Comparison of ENCODE assay signal across 21 mouse cellular contexts in genomic region chr7:28165406-28165805, GRCm38 (mm10). TPM values are rescaled to one million over a fixed set of nuclear protein-coding genes. Genes with fewer than 3 reads are reported as not detected.
A peak's percentile ranks its signal among the peaks of the same experiment; 100 is the strongest.
DNase-seq lines count a peak whose midpoint lies in the region; ATAC-seq and TF ChIP-seq lines count a peak whose summit lies in the region.
"Had no signal": no experiment of that assay in that cellular context is flagged by ENCODE, and none has a peak within 500 bp of the region (broad histone marks: within the 10 kb centered on the region; RNA-seq: fewer than 3 reads in every experiment).

No protein-coding gene starts in this region.

- no peak overlapping the region for H3K9ac ChIP-seq in liver, postnatal 0 days (replicated peaks)
- no peak overlapping the region for H3K9ac ChIP-seq in liver, embryonic 12.5 days
- H3K9ac ChIP-seq: embryonic facial prominence, embryonic 13.5 days; liver, embryonic 15.5 days; midbrain, embryonic 13.5 days had no signal

- DNase-seq in CD4-positive, CD25-positive, alpha-beta regulatory T cell, adult 2 months (ENCODE audit: low read depth, low spot score), result peak; percentile 48
- no peak for DNase-seq in liver, postnatal 0 days
- DNase-seq in induced T-regulatory cell, adult 2 months (ENCODE audit: low read depth), result peak; percentile 47
- DNase-seq in kidney, postnatal 25 days, result no peak
- no peak for DNase-seq in adrenal gland, postnatal 14 days
- DNase-seq: cerebellum, adult 18-20 months; kidney, postnatal 14 days; left cerebral cortex, postnatal 4 days; right cerebral cortex, adult 18-20 months; spleen, adult 18-20 months had no signal

- H3K4me2 ChIP-seq in liver, postnatal 0 days (ENCODE audit: low read depth, low read length), result no peak overlapping the region
- no peak overlapping the region for H3K4me2 ChIP-seq in liver, embryonic 12.5 days
- H3K4me2 ChIP-seq: embryonic facial prominence, embryonic 13.5 days; liver, embryonic 15.5 days; midbrain, embryonic 13.5 days had no signal

- peaks cover 6% of the 10 kb centered on the region for H3K4me1 ChIP-seq in liver, postnatal 0 days (ENCODE audit: insufficient read depth)
- H3K4me1 ChIP-seq in liver, embryonic 12.5 days, result peaks cover 13% of the 10 kb centered on the region
- H3K4me1 ChIP-seq in E14TG2a.4 (replicated peaks; ENCODE audit: low read depth, low read length), result peaks cover 23% of the 10 kb centered on the region

- WGBS in liver, postnatal 0 days (ENCODE audit: insufficient replicate concordance), result 71% methylated on average over 6 of the region's 6 CpGs
- 65% methylated on average over 6 of the region's 6 CpGs for WGBS in liver, embryonic 12.5 days (ENCODE audit: insufficient replicate concordance)

- peaks cover 4% of the 10 kb centered on the region; the same call in 1 of the 2 replicates for H3K9me3 ChIP-seq in liver, postnatal 0 days (ENCODE audit: low read length)
- H3K9me3 ChIP-seq in liver, embryonic 12.5 days (replicated peaks), result peaks cover 7% of the 10 kb centered on the region
- peaks cover 9% of the 10 kb centered on the region for H3K9me3 ChIP-seq in E14TG2a.4 (ENCODE audit: low read length)
- H3K9me3 ChIP-seq: embryonic facial prominence, embryonic 13.5 days; midbrain, embryonic 13.5 days had no signal

- H3K27ac ChIP-seq in liver, postnatal 0 days (ENCODE audit: low read depth), result no peak overlapping the region
- H3K27ac ChIP-seq in liver, embryonic 12.5 days, result no peak overlapping the region
- H3K27ac ChIP-seq: embryonic facial prominence, embryonic 13.5 days; hindbrain, embryonic 10.5 days; liver, embryonic 15.5 days; macrophage; midbrain, embryonic 13.5 days had no signal

- H3K4me3 ChIP-seq in liver, postnatal 0 days (ENCODE audit: low read depth, low read length), result no peak overlapping the region
- no peak overlapping the region for H3K4me3 ChIP-seq in liver, embryonic 12.5 days
- no peak overlapping the region for H3K4me3 ChIP-seq in E14TG2a.4 (replicated peaks; ENCODE audit: low read length)
- H3K4me3 ChIP-seq: embryonic facial prominence, embryonic 13.5 days; hindbrain, embryonic 10.5 days; liver, embryonic 15.5 days; midbrain, embryonic 13.5 days had no signal

- no peaks in the 10 kb centered on the region for H3K36me3 ChIP-seq in liver, postnatal 0 days (replicated peaks; ENCODE audit: insufficient read depth, low read length)
- no peaks in the 10 kb centered on the region for H3K36me3 ChIP-seq in liver, embryonic 12.5 days
- H3K36me3 ChIP-seq in E14TG2a.4 (ENCODE audit: insufficient read depth, low read length), result no peaks in the 10 kb centered on the region
- H3K36me3 ChIP-seq: embryonic facial prominence, embryonic 13.5 days; hindbrain, embryonic 10.5 days; liver, embryonic 15.5 days; midbrain, embryonic 13.5 days had no signal

- TF ChIP-seq CTCF in liver, postnatal 0 days (IDR thresholded peaks at IDR 0.05; ENCODE audit: low read depth), result peak; percentile 36
- peak; percentile 38 for TF ChIP-seq CTCF in E14TG2a.4 (conservative IDR thresholded peaks at IDR 0.05; ENCODE audit: low read length)

- TF ChIP-seq EP300 in liver, postnatal 0 days (IDR thresholded peaks at IDR 0.05; ENCODE audit: low read depth), result no peak

- no peak for ATAC-seq in CD4-positive, CD25-positive, alpha-beta regulatory T cell, adult 4 months
- ATAC-seq in liver, postnatal 0 days, result no peak
- no peak for ATAC-seq in liver, embryonic 12.5 days
- ATAC-seq: inflammation-experienced regulatory T-cells, adult 6 months; midbrain, embryonic 13.5 days had no signal

- H3K27me3 ChIP-seq in liver, postnatal 0 days (ENCODE audit: insufficient read depth, low read length), result no peaks in the 10 kb centered on the region
- peaks cover 4% of the 10 kb centered on the region; the same call in 1 of the 2 replicates for H3K27me3 ChIP-seq in liver, embryonic 12.5 days (replicated peaks)
- H3K27me3 ChIP-seq in E14TG2a.4 (ENCODE audit: insufficient read depth, low read length), result no peaks in the 10 kb centered on the region
- H3K27me3 ChIP-seq: embryonic facial prominence, embryonic 13.5 days; liver, embryonic 15.5 days; midbrain, embryonic 13.5 days had no signal

RNA-seq across cellular contexts. Expression of gene Fbl, which starts 4.1 kb away (rescaled TPM):
- polyA plus RNA-seq in CD4-positive, CD25-positive, alpha-beta regulatory T cell, adult 4 months (2017; shearing (Covaris generic)), result 10 to 100 TPM; 53.5 to 57.0 TPM
- 48.4 and 51.6 TPM in 2 replicates for polyA plus RNA-seq in liver, postnatal 0 days (2015; fragmentation: Nextera tagmentation; extraction: Ambion mirVana)
- 150 and 152 TPM in 2 replicates for polyA plus RNA-seq in liver, embryonic 12.5 days (2016; fragmentation: Nextera tagmentation; extraction: Ambion mirVana)
- 111 and 122 TPM in 2 replicates for total RNA-seq in adrenal gland, postnatal 14 days (2021)

RNA-seq across cellular contexts. Expression of gene Dyrk1b, which starts 13.9 kb away (rescaled TPM):
- polyA plus RNA-seq in CD4-positive, CD25-positive, alpha-beta regulatory T cell, adult 4 months (2017; shearing (Covaris generic)), result under 1 TPM; 0.54 to 0.63 TPM
- 4.0 and 4.5 TPM in 2 replicates for polyA plus RNA-seq in liver, postnatal 0 days (2015; fragmentation: Nextera tagmentation; extraction: Ambion mirVana)
- polyA plus RNA-seq in liver, embryonic 12.5 days (2016; fragmentation: Nextera tagmentation; extraction: Ambion mirVana), result 2.8 and 3.1 TPM in 2 replicates
- total RNA-seq in adrenal gland, postnatal 14 days (2021), result 34.7 and 35.0 TPM in 2 replicates

RNA-seq across cellular contexts. Expression of gene 9530053A07Rik, which starts 36.1 kb away (rescaled TPM):
- not detected for polyA plus RNA-seq in CD4-positive, CD25-positive, alpha-beta regulatory T cell, adult 4 months (2017; shearing (Covaris generic))
- 0.01 TPM in 1 of 2 replicates, not detected in the other for polyA plus RNA-seq in liver, postnatal 0 days (2015; fragmentation: Nextera tagmentation; extraction: Ambion mirVana)
- 0.01 TPM in 1 of 2 replicates, not detected in the other for polyA plus RNA-seq in liver, embryonic 12.5 days (2016; fragmentation: Nextera tagmentation; extraction: Ambion mirVana)
- not detected in 2 replicates for total RNA-seq in adrenal gland, postnatal 14 days (2021)
- total RNA-seq: gastrocnemius, postnatal 4 days; left cerebral cortex, postnatal 4 days had no signal
- polyA plus RNA-seq: heart, embryonic 14.5 days; inflammation-experienced regulatory T-cells, adult 6 months; liver, embryonic 15.5 days; macrophage had no signal

Comparison
In these comparisons a context has a peak if more than half of its experiments do, and no peak if none do; other contexts are left out.
1. DNase-seq: peak in CD4-positive, CD25-positive, alpha-beta regulatory T cell, adult 2 months (single experiment) and induced T-regulatory cell, adult 2 months (single experiment); none in liver, postnatal 0 days (single experiment), kidney, postnatal 25 days (0 of 2) and adrenal gland, postnatal 14 days (single experiment).